Mouse (Mus musculus): Measurements from ENCODE around the gene Aatk. TPM values are rescaled to one million over a fixed set of nuclear protein-coding genes. Genes with fewer than 3 reads are reported as not detected.

Aatk gene
- total RNA-seq, 2 experiments from 2014 or later = 171 to 185 TPM

DNA sequence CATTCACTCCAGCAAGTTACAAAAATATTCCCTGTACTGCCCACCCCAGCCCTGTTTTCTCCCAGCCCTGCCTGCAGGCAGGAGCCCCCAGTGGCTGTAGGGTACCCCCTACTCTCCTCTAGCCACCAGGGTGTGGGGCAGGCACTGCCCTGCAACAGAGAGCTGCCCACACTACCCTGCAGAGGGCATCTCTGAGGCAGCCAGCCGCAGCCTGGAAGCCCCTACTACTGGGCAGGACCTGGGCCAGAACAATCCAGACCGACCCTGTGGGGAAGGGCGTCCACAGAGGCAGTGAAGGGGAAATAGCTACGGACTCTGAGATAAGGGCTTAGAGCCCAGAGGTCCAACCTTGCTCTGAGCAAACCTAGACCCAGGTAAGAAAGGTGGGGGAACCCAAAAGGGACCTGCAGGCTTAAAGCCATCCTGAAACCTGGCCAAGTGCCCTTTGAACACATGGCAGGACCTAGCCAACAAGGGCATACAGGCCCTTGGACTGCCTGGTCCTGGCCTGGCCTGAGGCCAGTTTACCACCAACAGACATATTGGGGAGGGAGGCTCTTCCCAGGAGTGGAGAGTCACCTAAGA, 39.4 kb downstream of the Aatk start:
- intact Hi-C loops (cut with DNase I) = no loop called here

DNA sequence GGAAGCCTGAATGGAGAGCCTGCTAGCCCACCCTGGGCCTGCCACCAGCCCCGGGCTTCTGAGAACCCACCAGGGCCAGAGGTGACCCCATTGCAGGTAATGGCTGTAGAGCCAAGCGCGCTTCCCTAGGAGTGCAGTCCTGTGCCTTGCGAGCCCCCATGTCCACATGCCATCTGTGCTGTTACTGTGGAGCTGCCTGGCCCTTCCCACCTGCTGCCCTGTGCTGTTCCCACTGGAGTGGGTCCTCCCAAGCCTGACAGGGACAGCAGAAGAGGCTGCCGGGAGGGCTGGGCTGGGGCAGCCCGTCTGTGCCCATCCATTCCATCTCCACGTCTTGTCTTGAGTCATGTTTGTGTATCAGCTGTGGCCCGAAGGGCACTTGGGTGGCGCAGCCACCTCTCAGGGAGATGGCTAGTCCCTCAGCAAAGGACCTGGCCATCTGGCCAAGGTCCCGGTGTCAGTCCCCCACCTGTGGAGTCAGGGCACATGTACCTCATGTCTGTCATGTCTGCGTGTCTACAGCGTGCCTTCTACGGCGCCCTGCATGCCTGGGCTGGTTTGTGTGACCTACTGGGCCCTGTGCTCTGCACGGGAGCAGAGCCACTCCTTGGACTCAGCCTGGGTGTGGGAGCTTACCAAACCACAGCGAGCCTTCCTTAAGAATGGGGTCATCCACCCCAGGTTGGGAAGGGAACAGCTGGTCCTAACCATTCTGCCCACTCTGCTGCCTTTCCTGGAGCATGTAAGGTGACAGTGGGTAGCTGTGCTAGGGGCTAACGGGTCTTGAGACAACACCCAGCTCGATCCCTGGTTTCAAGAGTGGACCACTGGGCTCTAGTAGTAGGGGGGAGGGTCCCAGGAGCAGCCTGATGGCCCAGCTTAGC, 41.3 kb downstream of the Aatk start:
- no peak for DNase-seq (ENCODE audit: low spot score in 2 of 2)
- intact Hi-C loops (cut with DNase I) = no loop called here

More for the DNA sequence above, 39.4 kb downstream of the Aatk start:
- no peak for DNase-seq (ENCODE audit: low spot score in 2 of 2)

DNA sequence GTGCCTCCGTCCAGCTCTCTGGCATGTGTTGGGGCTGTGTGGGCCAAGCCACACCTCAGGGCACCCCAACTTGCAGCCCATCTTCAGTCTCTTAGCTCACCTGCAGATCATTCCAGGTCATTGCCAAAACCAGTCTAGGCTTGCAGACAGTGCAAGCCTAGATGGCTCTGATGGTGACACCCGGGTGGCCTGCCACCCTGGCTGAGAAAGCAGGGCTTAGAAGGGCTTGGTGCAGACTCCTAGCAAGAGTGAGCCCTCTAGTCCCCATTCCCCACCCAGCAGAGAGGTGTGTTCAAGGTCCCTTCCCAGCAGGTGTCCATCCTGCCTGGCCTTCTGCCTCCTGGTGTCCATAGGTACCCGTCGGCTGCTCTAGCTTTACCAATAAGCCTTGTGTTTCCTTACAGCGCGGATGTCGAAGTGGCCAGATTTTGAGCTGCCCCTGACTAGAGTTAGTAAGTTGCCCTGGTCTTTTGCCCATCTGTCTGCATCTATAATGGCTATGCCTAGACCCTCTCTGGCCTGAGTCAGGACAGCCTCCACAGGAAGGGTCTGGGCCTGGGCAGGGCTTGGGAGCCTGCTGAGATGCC, 44.2 kb downstream of the Aatk start:
- DNase-seq (ENCODE audit: low spot score in 2 of 2) = no peak
- intact Hi-C loops (cut with DNase I) = no loop called here

DNA sequence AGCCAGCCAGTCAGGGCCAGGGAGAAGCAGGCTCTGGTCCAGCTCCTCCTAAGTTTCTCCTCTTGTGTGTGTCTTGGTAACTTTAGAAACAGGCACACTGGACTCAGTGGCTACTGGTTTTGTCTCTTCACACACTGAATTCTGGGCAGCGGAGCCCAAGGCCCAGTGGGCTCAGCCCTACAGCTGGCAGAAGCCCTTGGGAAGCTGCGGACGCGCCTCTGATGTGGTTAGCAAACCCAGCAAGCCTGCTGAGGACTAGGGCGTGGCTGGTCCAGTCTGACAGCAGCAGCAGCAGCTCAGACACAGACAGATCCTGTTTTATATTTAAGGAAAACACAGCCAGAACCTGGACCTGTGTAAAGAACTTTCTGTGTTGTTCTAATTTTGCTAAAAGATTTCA, 44.9 kb downstream of the Aatk start:
- no peak for DNase-seq (ENCODE audit: low spot score in 2 of 2)
- intact Hi-C loops (cut with DNase I) = no loop called here

DNA sequence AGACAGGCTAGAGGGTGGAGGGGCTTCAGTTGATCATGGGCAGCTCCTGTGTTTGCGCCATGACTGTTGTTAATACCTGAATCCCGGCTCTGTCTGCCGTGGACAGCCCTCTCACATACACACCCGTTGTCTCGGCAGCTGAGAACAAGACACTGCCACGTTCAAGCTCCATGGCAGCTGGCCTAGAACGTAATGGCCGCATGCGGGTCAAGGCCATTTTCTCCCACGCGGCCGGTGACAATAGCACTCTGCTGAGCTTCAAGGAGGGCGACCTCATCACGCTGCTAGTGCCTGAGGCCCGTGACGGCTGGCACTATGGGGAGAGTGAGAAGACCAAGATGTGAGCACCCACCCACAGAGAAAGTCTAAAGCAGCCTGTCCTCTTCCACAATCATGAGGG, 49.6 kb downstream of the Aatk start:
- no peak for DNase-seq (ENCODE audit: low spot score in 2 of 2)
- intact Hi-C loops (cut with DNase I) = no loop called here

DNA sequence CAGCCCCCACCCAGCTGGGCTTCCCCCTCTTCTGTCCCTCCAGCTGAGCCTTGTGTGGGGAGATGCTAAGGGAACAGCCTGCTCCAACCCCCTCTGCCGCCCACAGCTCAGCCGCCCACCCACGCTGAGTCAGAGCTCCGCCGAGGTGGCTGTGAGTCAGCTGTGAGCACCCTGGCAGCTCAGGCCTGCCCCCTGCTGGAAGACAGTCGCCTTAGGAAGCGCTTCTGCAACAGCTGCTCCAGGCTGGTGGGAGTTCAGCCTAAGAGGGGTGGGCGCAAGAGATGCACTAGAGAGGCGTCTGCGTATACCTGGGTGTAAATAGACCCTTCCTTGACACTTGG, 55.7 kb downstream of the Aatk start:
- intact Hi-C loops (cut with DNase I) = loop anchor here (2.0 kb wide), 1 partner anchor 49 kb away; the partner anchor contains the start of gene Baiap2
- DNase-seq (ENCODE audit: low spot score in 2 of 2) = peak; percentile 97

DNA sequence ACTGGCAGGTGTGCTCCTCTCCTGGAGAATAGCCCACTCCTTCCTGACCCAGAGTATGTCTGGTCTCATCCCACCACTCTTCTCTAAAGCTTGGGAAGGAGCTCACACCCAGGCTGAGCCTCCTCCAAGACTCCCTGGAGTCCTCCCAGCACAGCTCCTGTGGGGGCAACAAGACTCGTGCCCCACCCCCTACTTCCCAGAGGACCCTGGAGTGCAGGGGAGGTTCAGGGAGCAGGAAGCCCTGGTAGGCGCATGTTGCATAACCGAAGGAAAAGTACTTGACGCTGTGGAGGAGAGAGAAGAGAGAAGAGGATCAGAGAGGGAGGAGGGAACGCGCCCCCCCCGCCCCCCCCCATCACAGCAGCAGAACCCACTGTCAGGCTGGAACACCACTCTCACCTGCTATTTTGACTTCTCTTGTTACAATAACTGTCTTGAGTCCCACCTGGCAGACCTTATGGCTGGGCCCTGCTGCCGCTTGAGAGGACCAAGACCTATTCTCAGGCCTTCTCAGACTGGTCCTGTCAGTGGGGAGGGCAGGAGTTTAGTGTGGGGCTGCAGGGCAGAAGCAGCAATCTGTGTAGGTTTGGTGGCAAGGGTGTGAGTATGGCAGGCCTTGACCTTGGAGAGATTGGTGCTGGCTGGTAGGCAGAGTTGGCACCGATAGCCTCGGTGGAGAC, 56.2 kb downstream of the Aatk start:
- intact Hi-C loops (cut with DNase I) = loop anchor here (2.0 kb wide), 1 partner anchor 48 kb away; the partner anchor contains the start of gene Baiap2
- peak in 1 of 2 experiments; percentile 54 for DNase-seq (ENCODE audit: low spot score in 2 of 2)

DNA sequence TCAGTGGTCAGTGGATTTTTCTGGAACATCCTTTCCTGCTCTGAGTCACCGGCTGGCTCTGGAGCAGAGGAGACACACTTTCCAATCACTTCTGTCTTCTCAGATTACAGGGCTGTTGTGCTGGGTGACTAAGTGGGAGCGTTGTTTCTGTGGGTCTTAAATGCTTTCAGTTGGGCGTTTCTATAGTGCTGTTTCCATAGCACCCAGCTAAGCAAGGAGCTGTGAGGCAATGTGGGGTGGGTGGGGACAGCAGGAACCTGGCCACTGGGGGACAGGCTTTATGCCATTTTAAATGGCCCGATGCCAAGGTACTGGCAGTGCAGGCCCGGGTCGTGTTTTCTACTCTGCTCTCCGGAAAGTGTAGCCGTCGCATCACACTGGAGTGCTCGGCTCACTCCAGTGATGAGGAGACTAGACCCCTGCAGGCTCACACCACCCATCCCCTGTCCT, 57.8 kb downstream of the Aatk start:
- intact Hi-C loops (cut with DNase I) = no loop called here
- peak; percentile 64 to 91 for DNase-seq (ENCODE audit: low spot score in 2 of 2)

DNA sequence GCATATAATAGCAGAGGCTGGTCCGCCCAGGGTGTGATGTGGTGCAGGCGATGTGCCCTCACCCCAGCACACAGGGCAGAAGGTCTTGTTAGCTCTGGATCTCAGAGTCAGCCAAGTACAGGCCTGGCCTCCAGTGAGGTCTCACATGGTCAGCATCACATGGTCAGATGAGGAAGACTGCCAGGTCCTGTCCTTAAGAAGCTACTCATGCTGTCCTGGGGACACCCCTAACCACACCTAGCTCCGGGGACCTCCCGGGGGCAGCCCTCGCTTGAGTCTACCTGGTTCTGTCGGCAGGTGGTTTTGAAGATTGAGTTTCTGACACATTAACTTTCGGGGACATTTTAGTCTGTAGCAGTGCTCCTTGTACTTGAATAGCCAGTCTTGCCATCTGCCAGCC, 58.6 kb downstream of the Aatk start:
- DNase-seq (ENCODE audit: low spot score in 2 of 2) = no peak
- intact Hi-C loops (cut with DNase I) = no loop called here

DNA sequence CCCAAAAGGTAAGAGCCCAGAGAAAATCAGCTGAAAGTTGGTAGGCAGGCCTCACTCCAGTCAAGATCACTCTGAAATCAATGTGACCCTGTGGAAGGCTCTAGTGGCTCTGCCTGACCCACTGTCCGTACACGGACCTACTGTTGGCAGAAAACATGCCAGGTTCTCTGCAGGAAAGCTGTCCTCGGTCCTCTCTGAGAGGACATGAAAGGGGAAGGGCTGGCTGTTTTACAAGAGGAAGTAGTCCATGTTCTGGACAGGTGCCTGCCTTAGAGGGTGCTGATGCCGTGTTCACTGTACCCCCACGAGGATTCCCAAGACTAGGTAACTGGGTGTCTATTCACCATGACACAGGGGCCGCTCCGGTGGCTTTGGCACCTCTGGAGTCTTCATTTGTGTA, 59.1 kb downstream of the Aatk start:
- no peak for DNase-seq (ENCODE audit: low spot score in 2 of 2)
- intact Hi-C loops (cut with DNase I) = no loop called here

DNA sequence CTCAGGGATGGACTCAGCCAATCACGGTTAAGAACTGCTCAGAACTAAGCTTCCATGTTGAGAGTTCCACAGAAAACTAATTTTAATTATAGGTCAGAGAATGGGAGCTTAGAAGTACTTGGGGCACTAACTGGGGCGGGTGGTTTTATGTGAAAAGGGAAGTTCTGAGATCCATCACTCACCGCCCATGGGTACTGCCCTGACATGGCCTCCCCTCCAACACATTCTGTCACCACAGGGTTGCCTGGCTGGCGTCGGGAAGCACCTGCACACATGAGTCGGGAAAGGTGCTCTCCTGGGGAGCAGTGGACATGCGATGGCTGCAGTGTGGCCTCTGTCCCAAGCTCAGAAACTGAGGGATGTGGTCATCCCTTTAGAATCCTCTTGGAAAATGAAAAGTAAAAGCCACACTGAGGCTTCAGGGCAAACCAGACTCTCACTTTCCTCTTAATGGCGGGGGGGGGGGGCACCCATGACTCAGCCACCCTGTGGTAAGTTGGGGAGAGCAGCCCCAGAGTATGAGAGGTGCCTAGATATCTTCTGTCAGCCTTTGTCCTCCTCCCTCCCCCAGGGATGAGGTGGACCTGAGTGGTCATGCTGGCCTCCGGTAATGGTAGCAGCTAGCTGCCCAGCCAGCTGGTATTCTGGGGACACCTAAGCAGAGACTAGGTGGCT, 60.1 kb downstream of the Aatk start:
- DNase-seq (ENCODE audit: low spot score in 2 of 2) = no peak
- intact Hi-C loops (cut with DNase I) = no loop called here

DNA sequence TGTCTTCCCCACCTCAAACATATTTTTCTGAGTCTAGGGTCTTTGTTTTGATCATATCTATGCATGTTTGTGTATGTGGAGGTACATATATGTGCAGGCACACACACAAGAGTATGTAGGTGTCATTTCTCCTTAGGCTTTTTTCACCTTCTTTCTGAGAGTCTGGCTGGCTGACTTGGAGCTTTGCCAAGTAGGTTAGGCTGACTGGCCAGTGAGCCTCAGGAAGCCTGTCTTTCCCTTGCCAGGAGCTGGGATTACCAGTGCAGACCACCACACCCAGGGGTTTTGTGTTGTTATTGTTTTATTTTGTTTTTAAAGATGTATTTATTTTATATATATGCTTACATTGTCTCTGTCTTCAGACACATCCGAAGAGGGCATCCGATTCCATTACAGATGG, 63.8 kb downstream of the Aatk start:
- intact Hi-C loops (cut with DNase I) = no loop called here
- no peak for DNase-seq (ENCODE audit: low spot score in 2 of 2)

DNA sequence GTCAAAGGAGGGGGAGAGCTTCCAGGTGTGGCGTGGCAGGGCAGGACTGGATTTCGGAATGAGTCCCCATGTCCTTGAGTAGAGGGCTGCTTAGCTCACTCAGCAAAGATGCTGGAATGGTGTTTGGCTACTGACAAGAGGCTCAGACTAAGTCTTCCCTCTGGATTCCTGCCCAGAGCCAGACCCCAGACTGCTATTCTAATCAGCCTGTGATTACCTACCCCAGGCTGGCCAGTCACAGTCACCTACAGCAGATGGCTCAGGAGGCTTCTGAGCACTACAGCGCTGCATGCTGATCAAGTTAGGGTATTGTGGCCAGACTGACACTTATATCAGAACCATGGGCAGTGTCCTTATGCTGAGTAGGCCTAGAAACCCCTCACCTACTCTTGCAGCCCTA, 64.7 kb downstream of the Aatk start:
- intact Hi-C loops (cut with DNase I) = no loop called here
- no peak for DNase-seq (ENCODE audit: low spot score in 2 of 2)

DNA sequence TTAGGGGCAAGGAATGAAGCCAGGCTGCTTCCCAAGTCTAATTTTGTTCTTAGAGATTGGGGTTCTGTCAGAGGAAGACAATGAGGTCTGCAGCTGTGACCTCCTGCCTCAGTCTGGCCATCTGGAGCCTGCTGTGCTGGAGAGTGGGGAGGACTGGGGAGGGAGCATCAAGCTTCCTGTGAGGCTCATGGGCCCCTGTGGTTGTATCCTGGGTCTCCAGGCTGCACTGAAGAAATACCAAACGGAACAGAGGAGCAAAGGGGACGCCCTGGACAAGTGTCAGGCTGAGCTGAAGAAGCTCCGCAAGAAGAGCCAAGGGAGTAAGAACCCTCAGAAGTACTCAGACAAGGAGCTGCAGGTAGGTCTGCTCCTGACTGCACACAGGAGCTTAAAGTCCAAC, 65.2 kb downstream of the Aatk start:
- intact Hi-C loops (cut with DNase I) = no loop called here

DNA sequence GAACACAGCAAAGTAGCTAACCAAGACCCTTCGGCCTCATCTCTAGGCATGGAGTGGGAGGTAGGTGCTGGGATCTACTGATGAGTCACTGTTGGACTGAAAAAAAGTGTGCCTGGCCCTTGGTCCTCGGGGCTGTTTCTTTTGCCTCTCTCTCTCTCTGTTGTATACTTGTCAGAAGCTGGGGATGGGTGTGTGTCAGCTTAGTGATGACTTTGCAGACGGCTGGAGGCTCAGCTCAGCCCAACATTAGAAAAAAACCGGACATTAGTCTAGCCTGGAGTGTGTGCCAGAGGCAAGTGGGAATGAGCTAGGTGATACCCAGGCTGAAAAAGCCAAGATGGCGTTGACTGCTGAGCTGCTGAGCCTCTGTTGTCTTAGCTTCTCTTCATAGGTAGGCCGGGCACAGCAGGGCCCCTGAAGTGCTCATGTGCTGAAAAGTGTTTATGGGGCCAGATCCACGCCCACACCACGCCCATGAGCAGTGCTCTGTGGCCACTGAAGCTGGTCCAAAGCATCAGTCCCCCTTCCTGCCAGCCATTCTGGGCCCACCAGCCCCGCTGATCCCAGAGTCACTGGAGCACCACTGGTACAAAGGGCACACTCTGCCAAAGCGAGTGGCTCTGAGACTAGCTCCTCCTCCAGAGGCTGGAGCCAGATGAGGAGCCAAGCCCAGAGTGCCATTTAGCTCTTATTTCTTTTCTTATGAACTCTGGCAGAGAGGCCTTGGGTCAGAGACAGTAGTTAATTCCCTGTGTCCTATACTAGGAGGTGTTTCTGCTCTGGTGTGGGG, 67.2 kb downstream of the Aatk start:
- DNase-seq (ENCODE audit: low spot score in 2 of 2) = no peak
- intact Hi-C loops (cut with DNase I) = no loop called here

More for the DNA sequence above, 65.2 kb downstream of the Aatk start:
- DNase-seq (ENCODE audit: low spot score in 2 of 2) = no peak

DNA sequence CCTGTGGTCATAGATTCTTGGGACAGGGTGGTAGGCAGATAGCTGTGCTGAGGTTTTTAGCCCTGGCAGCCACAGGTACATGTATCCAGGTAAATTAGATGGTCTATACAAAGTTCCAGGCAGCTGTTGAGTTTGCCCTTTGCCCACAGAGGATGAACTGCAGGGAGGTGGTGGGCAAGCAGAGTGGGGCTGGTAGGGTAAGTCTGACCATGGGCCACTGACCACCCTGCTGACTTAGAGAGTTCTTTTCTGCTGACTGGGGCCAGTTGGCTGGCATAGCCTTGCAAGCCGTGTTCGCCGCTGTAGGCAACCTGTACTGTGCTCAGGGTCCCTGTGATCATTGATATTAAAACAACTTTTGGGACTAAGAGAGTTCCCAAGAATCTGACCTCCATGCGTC, 68.3 kb downstream of the Aatk start:
- no peak for DNase-seq (ENCODE audit: low spot score in 2 of 2)
- intact Hi-C loops (cut with DNase I) = no loop called here

DNA sequence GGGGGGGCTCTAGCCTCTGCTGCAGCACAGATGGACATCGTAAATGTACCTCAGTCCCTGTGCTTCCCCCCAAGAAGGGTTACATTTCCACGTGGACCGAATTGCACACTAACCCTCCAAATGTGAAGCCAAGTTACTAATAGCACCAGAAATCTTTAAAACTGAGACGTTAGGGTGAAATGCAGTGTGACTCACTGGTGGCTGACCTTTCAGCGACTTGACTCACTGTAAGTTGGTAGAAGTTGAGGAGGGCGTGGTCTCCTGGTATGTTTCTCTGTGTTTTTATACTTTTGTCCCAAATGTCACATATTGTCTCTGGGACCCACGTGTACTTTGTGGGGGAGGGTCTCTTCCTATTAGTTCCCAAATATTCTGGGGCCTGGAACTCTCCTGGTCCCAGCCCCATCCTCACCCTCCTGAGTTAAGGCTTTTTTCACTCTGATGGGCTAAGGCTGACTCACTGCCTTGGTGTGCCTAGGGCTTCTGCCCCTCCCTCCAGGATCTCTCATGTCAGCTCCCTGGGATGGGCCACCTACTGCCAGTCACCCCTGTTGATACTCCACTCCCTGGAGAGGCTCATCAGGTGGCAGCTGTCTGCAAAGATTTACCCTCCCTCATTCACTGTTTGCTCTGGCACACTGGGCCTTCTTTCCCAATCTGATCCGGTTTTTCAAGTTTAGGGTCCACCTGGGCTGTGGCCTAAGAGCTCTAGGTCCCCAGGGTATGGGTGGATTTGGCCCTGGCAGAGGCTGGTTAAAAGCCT, 71.0 kb downstream of the Aatk start:
- intact Hi-C loops (cut with DNase I) = no loop called here
- DNase-seq (ENCODE audit: low spot score in 2 of 2) = no peak

DNA sequence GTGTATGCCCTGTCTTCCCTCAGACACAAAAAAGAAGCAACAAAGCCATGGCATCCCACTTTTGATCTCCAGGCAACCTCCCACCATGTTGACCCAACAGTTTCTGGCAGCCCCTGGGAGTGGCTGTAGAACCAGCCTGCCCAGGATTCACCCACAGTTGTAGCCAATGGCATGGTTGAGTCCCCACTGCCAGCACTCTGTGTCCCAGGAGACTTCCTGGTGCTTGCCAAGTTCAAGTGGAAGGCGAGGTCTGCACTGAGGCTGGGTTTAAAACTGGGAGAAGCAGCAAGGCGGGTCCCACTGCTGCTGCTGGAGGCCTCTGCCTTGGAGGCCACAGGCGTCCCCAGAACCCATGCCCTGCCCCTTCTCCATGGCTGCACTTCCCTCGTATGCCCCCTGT, 73.2 kb downstream of the Aatk start:
- no peak for DNase-seq (ENCODE audit: low spot score in 2 of 2)
- intact Hi-C loops (cut with DNase I) = no loop called here

Data from left cerebral cortex, postnatal 14 days (tissue).